Mouse (Mus musculus) kidney, postnatal 10 days (tissue): Measurements from ENCODE around the gene Kctd14.

Source experiments
- DNase-seq: peaks from one replicate; pipeline ENCODE4 v3.0.0; 2021; ENCODE audit warnings: mixed read lengths

Gene Kctd14

DNA sequence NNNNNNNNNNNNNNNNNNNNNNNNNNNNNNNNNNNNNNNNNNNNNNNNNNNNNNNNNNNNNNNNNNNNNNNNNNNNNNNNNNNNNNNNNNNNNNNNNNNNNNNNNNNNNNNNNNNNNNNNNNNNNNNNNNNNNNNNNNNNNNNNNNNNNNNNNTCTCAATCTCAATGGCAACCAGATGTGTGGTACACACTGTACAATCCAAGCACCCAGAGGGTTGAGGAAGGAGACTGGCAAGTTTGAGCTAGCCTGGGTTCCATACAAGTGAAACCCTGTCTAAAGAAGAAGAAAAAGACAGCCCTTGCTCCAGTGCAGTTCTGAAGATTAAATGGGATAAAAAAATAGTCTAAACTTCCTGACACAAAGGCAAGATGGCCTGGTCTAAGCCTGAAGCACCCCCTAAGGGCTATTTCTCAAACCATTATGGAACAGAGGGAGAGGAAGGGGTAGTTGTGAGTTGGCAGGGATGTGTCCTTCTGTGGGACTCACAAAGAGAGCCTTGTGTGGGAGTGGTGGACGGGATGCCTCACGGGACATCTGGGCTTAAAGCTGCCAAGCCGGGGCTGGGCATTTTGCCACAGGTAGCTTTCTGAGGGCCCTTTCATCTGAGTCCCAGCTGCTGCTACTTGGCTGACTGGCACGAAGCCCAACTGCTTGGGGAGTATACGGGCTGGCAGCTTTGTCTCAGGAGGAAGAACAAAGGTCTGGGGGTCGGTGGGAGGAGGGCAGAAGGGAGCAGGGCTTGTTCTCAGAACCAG is 4.8 kb upstream of the Kctd14 start:
- peak; percentile 91 for DNase-seq

DNA sequence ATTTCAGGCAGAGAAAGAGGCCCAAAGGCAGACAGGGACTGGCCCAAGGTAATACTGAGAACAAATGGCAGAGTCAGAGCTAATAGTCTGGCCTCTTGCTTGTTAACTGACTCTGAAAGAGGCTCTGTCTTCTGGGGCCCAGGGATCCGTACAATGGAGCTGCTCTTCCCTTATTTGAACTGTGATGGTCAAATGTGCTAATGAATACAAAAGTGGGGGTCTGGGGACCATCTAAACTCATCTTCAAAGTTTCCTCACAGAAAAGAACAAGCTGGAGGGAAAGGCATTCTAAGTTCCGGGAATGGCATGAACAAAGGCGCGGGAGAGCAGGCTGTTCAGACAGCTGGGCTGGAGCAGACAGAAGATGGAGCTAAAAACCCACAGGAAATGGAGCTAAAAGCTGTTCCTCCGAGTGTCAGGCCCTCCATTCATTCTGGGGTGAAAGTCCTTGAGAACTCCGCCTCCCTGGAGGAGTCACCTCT is 4.0 kb upstream of the Kctd14 start:
- peak; percentile 32 for DNase-seq

DNA sequence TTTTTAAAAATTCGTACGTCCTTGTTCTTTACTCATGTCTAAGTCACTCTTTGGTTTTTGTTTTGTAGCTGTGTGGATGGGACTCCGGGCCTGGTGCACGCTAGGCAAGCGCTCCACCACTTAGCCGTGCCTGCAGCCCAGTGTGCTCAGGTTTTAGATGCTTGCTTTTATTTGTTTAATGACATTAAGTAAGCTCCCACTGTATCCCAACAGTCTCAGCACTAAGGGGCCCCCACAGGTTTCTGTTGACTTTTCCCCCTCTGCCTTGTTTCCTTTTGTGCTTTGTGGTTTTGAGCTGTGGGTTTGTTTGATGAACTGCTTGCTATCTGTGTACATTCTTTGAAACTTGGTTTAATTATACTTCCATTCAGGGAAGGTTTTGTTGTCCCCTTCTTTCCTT is 1.1 kb downstream of the Kctd14 start:
- DNase-seq, result no peak

GRCm38 (mm10) chr7:97453141-97453921 is 2.2 kb downstream of the Kctd14 start:
- peak; percentile 37 for DNase-seq

- DNase-seq, result no peak
These were observed 3.7 kb downstream of the Kctd14 start for GRCm38 (mm10) chr7:97454795-97455194.

- no peak for DNase-seq
These were observed 4.5 kb downstream of the Kctd14 start for GRCm38 (mm10) chr7:97455577-97455976.

GRCm38 (mm10) chr7:97473001-97473400 is 21.9 kb downstream of the Kctd14 start:
- DNase-seq, result no peak

DNA sequence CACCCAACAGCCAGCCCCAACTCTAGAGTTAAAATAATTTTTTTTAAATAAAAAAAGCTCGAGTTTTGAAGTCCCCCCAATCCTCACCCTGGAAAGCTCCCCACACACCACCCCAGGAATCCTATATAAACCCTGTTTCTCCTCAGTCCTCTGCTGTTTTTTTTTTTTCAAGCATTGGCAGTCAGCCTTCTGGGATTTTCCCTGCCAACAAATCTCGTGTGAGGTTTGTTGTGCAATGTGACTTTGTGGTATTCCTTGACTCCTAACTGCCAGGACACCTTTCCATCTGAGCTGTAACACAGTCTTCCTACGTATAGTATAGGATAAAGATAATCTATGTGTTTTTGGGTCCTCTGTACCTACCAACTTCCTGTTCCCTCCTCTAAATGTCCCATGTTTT is 28.2 kb downstream of the Kctd14 start:
- no peak for DNase-seq

GRCm38 (mm10) chr7:97480290-97480689 is 29.2 kb downstream of the Kctd14 start:
- no peak for DNase-seq

DNA sequence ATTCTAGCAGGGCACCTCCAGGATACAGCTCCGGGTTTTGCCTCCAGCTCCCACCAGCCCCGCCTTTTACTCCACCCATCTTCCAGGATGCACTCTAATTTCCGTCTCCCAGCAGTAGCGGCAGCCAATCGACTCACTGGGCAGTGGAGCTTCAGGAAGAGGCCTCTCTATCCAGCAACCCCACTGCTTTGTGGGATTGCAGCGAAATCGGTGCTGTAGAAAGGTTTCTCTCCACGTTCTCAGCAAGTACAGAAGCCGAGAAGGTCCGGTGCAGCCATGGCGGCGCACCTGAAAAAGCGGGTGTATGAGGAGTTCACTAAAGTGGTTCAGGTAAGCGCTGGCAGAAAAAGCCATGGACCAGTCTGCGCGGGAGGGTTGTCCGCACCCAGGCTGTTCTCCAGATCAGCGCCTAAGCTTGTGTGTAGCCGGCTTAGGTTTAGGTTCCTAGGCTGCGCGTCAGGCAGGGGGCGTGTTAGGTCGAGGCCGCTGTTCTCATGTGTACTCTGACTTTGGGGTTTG is 29.8 kb downstream of the Kctd14 start, which contains the start of gene Ints4:
Gene Ints4, plus strand, starts transcription at position 136 of the 519 bp plus-strand sequence.
- peak; percentile 94 for DNase-seq

GRCm38 (mm10) chr7:97483378-97483777 is 32.3 kb downstream of the Kctd14 start:
- DNase-seq, result no peak

DNA sequence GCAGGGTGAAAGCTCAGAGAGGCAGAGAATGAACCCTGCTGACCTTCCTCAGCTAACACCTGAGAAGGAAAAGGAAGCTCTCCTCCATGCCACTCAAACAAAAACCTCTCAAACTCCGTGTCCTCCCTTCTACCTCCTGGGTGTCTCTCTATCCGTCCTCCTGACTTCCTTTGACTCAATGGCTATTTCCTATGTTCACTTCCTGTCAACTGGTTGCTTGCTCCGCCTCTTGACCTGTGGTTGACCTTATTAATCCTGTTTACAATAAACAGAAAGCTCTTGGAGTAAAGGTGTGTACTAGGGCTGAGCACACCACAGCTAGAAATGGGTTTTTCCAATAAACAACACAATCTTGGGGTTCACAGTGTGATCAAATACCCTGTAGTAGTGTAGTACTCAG is 40.0 kb downstream of the Kctd14 start:
- no peak for DNase-seq

DNA sequence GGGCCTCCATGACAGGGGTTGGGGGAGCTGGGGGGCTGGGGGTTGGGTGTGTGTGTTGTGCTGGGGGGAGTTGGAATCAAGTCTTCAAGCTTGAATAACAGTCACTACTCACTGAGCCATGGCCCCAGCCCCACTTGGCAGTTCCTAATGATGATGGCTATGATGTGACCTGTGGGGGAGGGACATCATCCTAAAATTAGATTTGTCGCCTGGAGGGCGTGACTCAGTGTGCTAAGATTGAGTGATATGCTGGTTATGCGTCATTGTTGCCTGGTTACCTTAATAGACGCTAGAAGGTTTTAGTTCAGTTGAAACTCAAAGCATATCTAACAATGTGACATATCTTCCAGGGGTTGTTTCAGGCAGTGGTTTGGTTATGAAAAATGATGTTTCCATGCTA is 41.3 kb downstream of the Kctd14 start:
- no peak for DNase-seq

DNA sequence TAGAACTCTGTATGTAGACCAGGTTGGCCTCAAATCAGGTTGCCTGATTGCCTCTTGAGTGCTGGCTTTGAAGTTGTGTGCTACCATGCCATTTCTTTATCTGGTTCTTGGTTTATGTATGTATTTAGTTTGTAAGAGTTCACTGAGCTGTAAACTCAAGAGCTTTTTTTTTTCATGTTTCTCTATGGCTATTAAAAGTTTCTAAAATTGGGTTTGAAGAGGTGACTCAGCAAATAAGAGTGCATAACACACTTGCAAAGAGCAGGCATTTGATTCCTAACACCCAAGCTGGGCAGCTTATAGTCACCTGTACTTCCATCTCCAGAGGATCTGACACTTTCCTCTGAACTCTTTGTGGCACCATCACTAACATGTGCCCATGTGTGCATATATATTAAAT is 43.9 kb downstream of the Kctd14 start:
- DNase-seq, result no peak

DNA sequence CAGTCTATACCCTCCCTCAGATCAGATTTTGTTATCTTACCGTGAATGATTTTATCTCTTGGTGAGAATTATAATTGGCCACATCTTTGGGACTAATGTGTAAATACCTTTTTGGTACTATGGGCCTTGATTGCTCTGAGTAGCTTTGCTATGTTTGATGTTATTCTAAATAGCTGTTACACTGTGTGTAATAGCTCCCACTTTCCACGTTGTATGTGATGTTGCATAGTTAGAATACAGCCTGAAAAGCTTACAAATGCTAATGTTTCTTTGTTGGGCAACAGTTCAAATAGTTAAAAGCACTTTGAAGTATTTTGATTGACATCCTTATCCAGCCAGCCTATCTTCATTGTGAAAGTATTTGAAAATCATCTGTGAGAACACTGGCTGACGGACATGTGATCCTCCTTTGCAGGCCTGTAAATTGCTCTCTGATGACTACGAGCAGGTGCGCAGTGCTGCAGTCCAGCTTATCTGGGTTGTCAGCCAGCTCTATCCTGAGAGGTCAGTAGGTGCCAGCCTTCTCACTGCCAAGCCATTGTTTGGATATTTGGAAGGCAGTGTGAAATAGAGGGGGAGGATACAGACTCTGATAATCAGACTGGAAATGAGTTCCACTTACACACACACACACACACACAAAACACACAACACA is 49.6 kb downstream of the Kctd14 start:
- DNase-seq, result no peak
